Mouse (Mus musculus) CH12.LX (cell line): ENCODE results near the gene Rcan1.
"Not testable (repeated sequence)": the region's sequence is repeated elsewhere in the genome, so short reads cannot be mapped to it uniquely, and the experiment has no call there.

Experiments used
- CHD2 ChIP-seq: IDR thresholded peaks from 2 replicates; pipeline ENCODE4 v1.6.1; 2011; ENCODE audit warnings: low read length, improper control_type of control experiment
- CTCF ChIP-seq, 2 experiments: IDR thresholded peaks in 1 of 2; conservative IDR thresholded peaks in 1 of 2; 2 replicates each; pipeline ENCODE4 v1.5.1; 2011 to 2012; ENCODE audit warnings: low read depth in 2 of 2, low read length in 2 of 2, improper control_type of control experiment in 1 of 2, inconsistent platforms in 1 of 2, mild to moderate bottlenecking in 1 of 2, moderate library complexity in 1 of 2
- EP300 ChIP-seq: IDR thresholded peaks from 2 replicates; pipeline ENCODE4 v1.6.1; 2011; ENCODE audit warnings: low read length, improper control_type of control experiment
- HCFC1 ChIP-seq: IDR thresholded peaks from 2 replicates; pipeline ENCODE4 v1.6.1; 2012; ENCODE audit warnings: low read depth, mild to moderate bottlenecking, inconsistent platforms, low read length, improper control_type of control experiment
- MAFK ChIP-seq: IDR thresholded peaks from 2 replicates; pipeline ENCODE4 v1.6.1; 2011; ENCODE audit warnings: low read length, improper control_type of control experiment; ENCODE audit not compliant: insufficient replicate concordance
- NELFE ChIP-seq: IDR thresholded peaks from 2 replicates; pipeline ENCODE4 v1.6.1; 2011; ENCODE audit warnings: low read depth, low read length, improper control_type of control experiment
- NRF1 ChIP-seq: IDR thresholded peaks from 2 replicates; pipeline ENCODE4 v1.6.1; 2014; ENCODE audit warnings: low read depth, mild to moderate bottlenecking, inconsistent platforms, low read length, improper control_type of control experiment, moderate library complexity

DNA sequence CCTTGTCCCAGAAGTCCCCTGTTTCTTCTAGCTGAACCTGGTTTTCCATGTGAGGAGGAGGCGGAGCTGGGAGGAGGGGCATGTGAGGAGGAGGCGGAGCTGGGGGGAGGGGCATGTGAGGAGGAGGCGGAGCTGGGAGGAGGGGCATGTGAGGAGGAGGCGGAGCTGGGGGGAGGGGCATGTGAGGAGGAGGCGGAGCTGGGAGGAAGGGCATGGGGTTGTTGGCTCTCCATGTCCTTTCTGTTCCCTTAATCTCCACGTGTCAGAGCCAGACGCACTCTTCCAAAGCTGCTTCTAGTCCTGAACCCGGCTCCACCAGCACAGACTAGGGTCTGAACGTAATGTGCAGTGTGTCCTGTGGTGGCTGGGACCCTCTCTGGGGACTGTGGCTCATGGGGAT, 44.2 kb upstream of the Rcan1 start:
- not testable (repeated sequence) for TF ChIP-seq EP300; CTCF (conservative IDR thresholded peaks at IDR 0.05 in 1 of 2, IDR thresholded peaks at IDR 0.05 in 1 of 2; ENCODE audit: low read depth in 2 of 2, low read length in 2 of 2); NELFE; CHD2; HCFC1; MAFK; NRF1
